ENCODE assay signal across 8 mouse cellular contexts in the genomic region with DNA sequence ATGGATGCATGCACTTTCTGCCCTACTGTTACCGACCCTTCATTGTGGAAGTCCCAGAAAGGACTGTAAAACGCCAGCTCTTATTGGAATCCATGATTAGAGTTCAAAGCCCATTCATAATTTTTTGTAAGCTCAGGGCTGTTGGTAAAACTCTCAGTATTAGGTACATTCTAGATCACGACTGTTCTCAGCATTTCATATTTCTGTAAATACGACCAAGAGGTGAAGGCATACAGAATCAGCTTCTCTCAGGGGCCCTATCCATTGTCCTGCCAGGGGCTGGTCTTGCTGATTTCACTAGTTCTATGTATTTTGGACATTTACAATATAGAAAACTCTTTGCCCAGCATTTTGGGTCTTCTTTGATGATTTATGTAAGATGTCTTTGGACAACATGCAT. TPM values are rescaled to one million over a fixed set of nuclear protein-coding genes. Genes with fewer than 3 reads are reported as not detected.
DNase-seq lines count a peak whose midpoint lies in the region; ATAC-seq lines count a peak whose summit lies in the region.

No protein-coding gene starts in this region.

- H3K27ac ChIP-seq in kidney, embryonic 16.5 days (ENCODE audit: low read length): no peak overlapping the region
- H3K27ac ChIP-seq in embryonic facial prominence, embryonic 11.5 days (replicated peaks; ENCODE audit: low read depth, low read length): no peak overlapping the region
- H3K27ac ChIP-seq in hindbrain, embryonic 16.5 days (ENCODE audit: low read depth, low read length): peak overlapping the region; percentile 56; the same call in 1 of the 2 replicates
- H3K27ac ChIP-seq in midbrain, embryonic 16.5 days (ENCODE audit: low read length): peak overlapping the region; percentile 85

- 35% methylated on average over 4 of the region's 4 CpGs for WGBS in kidney, embryonic 16.5 days
- 29% methylated on average over 4 of the region's 4 CpGs for WGBS in embryonic facial prominence, embryonic 11.5 days
- 40% methylated on average over 4 of the region's 4 CpGs for WGBS in hindbrain, embryonic 16.5 days
- 34% methylated on average over 4 of the region's 4 CpGs for WGBS in midbrain, embryonic 16.5 days

- peaks cover 7% of the 10 kb centered on the region for H3K36me3 ChIP-seq in kidney, embryonic 16.5 days (ENCODE audit: insufficient read depth, low read length)
- no peaks in the 10 kb centered on the region for H3K36me3 ChIP-seq in embryonic facial prominence, embryonic 11.5 days (replicated peaks; ENCODE audit: control insufficient read depth, insufficient read depth, low read depth, low read length)
- peaks cover 2% of the 10 kb centered on the region; the same call in 1 of the 2 replicates for H3K36me3 ChIP-seq in hindbrain, embryonic 16.5 days (ENCODE audit: control insufficient read depth, insufficient read depth, low read length)
- no peaks in the 10 kb centered on the region for H3K36me3 ChIP-seq in midbrain, embryonic 16.5 days (ENCODE audit: control insufficient read depth, insufficient read depth, low read length)

- H3K4me2 ChIP-seq in kidney, embryonic 16.5 days (replicated peaks; ENCODE audit: low read depth, low read length): peak overlapping the region; percentile 83
- H3K4me2 ChIP-seq in embryonic facial prominence, embryonic 11.5 days (ENCODE audit: low read depth, low read length): peak overlapping the region; percentile 62; the same call in 1 of the 2 replicates
- H3K4me2 ChIP-seq in hindbrain, embryonic 16.5 days (ENCODE audit: low read length): peak overlapping the region; percentile 86
- H3K4me2 ChIP-seq in midbrain, embryonic 16.5 days (ENCODE audit: low read length): peak overlapping the region; percentile 86

- DNase-seq in kidney, postnatal 25 days: no peak
- DNase-seq in embryonic facial prominence, embryonic 11.5 days (ENCODE audit: low spot score): no peak
- no peak for DNase-seq in layer of hippocampus, adult 9-11 months
- DNase-seq in adipocyte (ENCODE audit: low spot score): no peak

- peaks cover 10% of the 10 kb centered on the region for H3K4me1 ChIP-seq in kidney, embryonic 16.5 days (ENCODE audit: insufficient read depth, low read length)
- H3K4me1 ChIP-seq in embryonic facial prominence, embryonic 11.5 days (ENCODE audit: control insufficient read depth, insufficient read depth, low read length): no peaks in the 10 kb centered on the region
- peaks cover 14% of the 10 kb centered on the region for H3K4me1 ChIP-seq in hindbrain, embryonic 16.5 days (ENCODE audit: control insufficient read depth, insufficient read depth, low read depth, low read length)
- peaks cover 17% of the 10 kb centered on the region for H3K4me1 ChIP-seq in midbrain, embryonic 16.5 days (ENCODE audit: control insufficient read depth, insufficient read depth, low read length)

- H3K9ac ChIP-seq in kidney, embryonic 16.5 days (replicated peaks; ENCODE audit: low read length): peak overlapping the region; percentile 89
- peak overlapping the region; percentile 87 for H3K9ac ChIP-seq in embryonic facial prominence, embryonic 11.5 days (replicated peaks; ENCODE audit: low read length)
- H3K9ac ChIP-seq in hindbrain, embryonic 16.5 days (ENCODE audit: low read depth, low read length): peak overlapping the region; percentile 99
- H3K9ac ChIP-seq in midbrain, embryonic 16.5 days (ENCODE audit: low read depth, low read length): peak overlapping the region; percentile 98

- H3K27me3 ChIP-seq in kidney, embryonic 16.5 days (ENCODE audit: insufficient read depth, low read length): no peaks in the 10 kb centered on the region
- no peaks in the 10 kb centered on the region for H3K27me3 ChIP-seq in embryonic facial prominence, embryonic 11.5 days (ENCODE audit: control insufficient read depth, insufficient read depth, low read length)
- no peaks in the 10 kb centered on the region for H3K27me3 ChIP-seq in hindbrain, embryonic 16.5 days (replicated peaks; ENCODE audit: control insufficient read depth, insufficient read depth, low read length)
- H3K27me3 ChIP-seq in midbrain, embryonic 16.5 days (ENCODE audit: control insufficient read depth, insufficient read depth, low read depth, low read length): no peaks in the 10 kb centered on the region

- H3K9me3 ChIP-seq in kidney, embryonic 16.5 days (ENCODE audit: low read length): no peaks in the 10 kb centered on the region
- no peaks in the 10 kb centered on the region for H3K9me3 ChIP-seq in embryonic facial prominence, embryonic 11.5 days (replicated peaks; ENCODE audit: control insufficient read depth, low read length)
- H3K9me3 ChIP-seq in hindbrain, embryonic 16.5 days (ENCODE audit: control insufficient read depth, low read length): no peaks in the 10 kb centered on the region
- no peaks in the 10 kb centered on the region for H3K9me3 ChIP-seq in midbrain, embryonic 16.5 days (replicated peaks; ENCODE audit: control insufficient read depth, low read length, poor library complexity, severe bottlenecking)

- H3K4me3 ChIP-seq in kidney, embryonic 16.5 days (ENCODE audit: low read length): peak overlapping the region; percentile 78
- H3K4me3 ChIP-seq in embryonic facial prominence, embryonic 11.5 days (ENCODE audit: low read depth, low read length): peak overlapping the region; percentile 74
- H3K4me3 ChIP-seq in hindbrain, embryonic 16.5 days (ENCODE audit: low read length): peak overlapping the region; percentile 85
- peak overlapping the region; percentile 92 for H3K4me3 ChIP-seq in midbrain, embryonic 16.5 days (ENCODE audit: low read depth, low read length)

- no peak for ATAC-seq in kidney, embryonic 16.5 days (ENCODE audit: low FRiP score, low TSS enrichment)
- no peak; the same call in 1 of the 2 replicates for ATAC-seq in embryonic facial prominence, embryonic 11.5 days (replicated peaks; ENCODE audit: insufficient number of reproducible peaks, low FRiP score, low TSS enrichment, low read depth)
- ATAC-seq in hindbrain, embryonic 16.5 days: no peak
- ATAC-seq in midbrain, embryonic 16.5 days: 0 out of 2 replicates have a peak, but pooled peaks have one; percentile 31
- no peak for ATAC-seq in megakaryocyte-erythroid progenitor cell, adult 5-6 weeks (replicated peaks; ENCODE audit: low FRiP score, low TSS enrichment, poor library complexity, severe bottlenecking)

RNA-seq across cellular contexts. Expression of a gene that starts 0.3 kb away (rescaled TPM):
- polyA plus RNA-seq in kidney, embryonic 16.5 days (2015; fragmentation: Nextera tagmentation; extraction: Ambion mirVana): 3.6 and 5.1 TPM in 2 replicates
- 3.8 and 5.5 TPM in 2 replicates for polyA plus RNA-seq in embryonic facial prominence, embryonic 11.5 days (2014; fragmentation: Nextera tagmentation; extraction: Ambion mirVana)
- 4.9 and 5.5 TPM in 2 replicates for polyA plus RNA-seq in hindbrain, embryonic 16.5 days (2015; fragmentation: Nextera tagmentation; extraction: Ambion mirVana)
- polyA plus RNA-seq in midbrain, embryonic 16.5 days (2015; fragmentation: Nextera tagmentation; extraction: Ambion mirVana): 5.8 and 6.3 TPM in 2 replicates
- total RNA-seq in megakaryocyte-erythroid progenitor cell, adult 5-6 weeks (2014; fragmentation: Nextera tagmentation): 13.0 and 18.2 TPM in 2 replicates
- total RNA-seq in megakaryocyte-erythroid progenitor cell, adult 5-6 weeks (2017): 10.9 and 11.5 TPM in 2 replicates

RNA-seq across cellular contexts. Expression of a gene that starts 14.8 kb away (rescaled TPM):
- 36.5 and 40.7 TPM in 2 replicates for polyA plus RNA-seq in kidney, embryonic 16.5 days (2015; fragmentation: Nextera tagmentation; extraction: Ambion mirVana)
- polyA plus RNA-seq in embryonic facial prominence, embryonic 11.5 days (2014; fragmentation: Nextera tagmentation; extraction: Ambion mirVana): 62.2 and 69.1 TPM in 2 replicates
- polyA plus RNA-seq in hindbrain, embryonic 16.5 days (2015; fragmentation: Nextera tagmentation; extraction: Ambion mirVana): 29.7 and 33.8 TPM in 2 replicates
- 32.0 and 43.5 TPM in 2 replicates for polyA plus RNA-seq in midbrain, embryonic 16.5 days (2015; fragmentation: Nextera tagmentation; extraction: Ambion mirVana)
- 74.2 and 75.4 TPM in 2 replicates for total RNA-seq in megakaryocyte-erythroid progenitor cell, adult 5-6 weeks (2014; fragmentation: Nextera tagmentation)
- total RNA-seq in megakaryocyte-erythroid progenitor cell, adult 5-6 weeks (2017): 68.5 and 74.9 TPM in 2 replicates

Comparison
In these comparisons a context has a peak if more than half of its experiments do, and no peak if none do; other contexts are left out.
1. H3K27ac ChIP-seq: peak in hindbrain, embryonic 16.5 days (single experiment) and midbrain, embryonic 16.5 days (single experiment); none in kidney, embryonic 16.5 days (single experiment) and embryonic facial prominence, embryonic 11.5 days (single experiment).
2. Peak in every context shown above with its lines, with median percentiles within 50 percentile points of each other: H3K4me2 ChIP-seq, H3K4me3 ChIP-seq and H3K9ac ChIP-seq.